Mouse (Mus musculus): Measurements from ENCODE around the gene Arid5b. TPM values are rescaled to one million over a fixed set of nuclear protein-coding genes. Genes with fewer than 3 reads are reported as not detected.

Gene Arid5b
- polyA plus RNA-seq, 1 experiment from 2014 or later: 18.9 TPM

- Histone ChIP-seq H3K36me3 (peaks cover 54% of the 10 kb centered on the region), H3K9ac (no peak overlapping the region), H3K9me3 (replicated peaks) (no peaks in the 10 kb centered on the region), H3K4me3 (no peak overlapping the region), H3K27me3 (replicated peaks) (no peaks in the 10 kb centered on the region), H3K4me2 (no peak overlapping the region), H3K4me1 (replicated peaks) (peaks cover 34% of the 10 kb centered on the region), H3K27ac (ENCODE audit: poor library complexity, severe bottlenecking) (no peak overlapping the region)
- ATAC-seq (ENCODE audit: insufficient number of reproducible peaks, low FRiP score): no peak
- WGBS: 77% methylated on average over 2 of the region's 2 CpGs
These were observed 157.3 kb downstream of the Arid5b start for GRCm38 (mm10) chr10:68121251-68121650.

DNA sequence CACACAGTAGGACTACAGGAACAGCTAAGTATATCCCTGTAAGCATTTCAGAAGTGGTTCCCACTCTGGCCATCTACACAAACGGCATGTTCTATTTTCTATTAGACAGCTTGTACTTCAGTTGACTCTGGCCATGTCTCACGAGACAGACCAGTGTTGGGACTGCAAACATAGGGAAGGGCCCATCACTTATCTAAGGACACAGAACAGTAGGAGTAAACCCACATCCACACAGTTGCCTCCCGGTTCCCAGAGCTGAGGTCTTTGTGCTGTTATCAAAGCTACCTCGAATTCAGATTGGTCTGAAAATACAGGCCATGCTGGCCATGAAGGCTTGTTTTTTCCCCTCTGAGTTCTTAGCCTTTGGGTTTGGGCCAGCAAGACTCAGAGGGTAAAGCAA is 158.5 kb downstream of the Arid5b start:
- WGBS: 42% methylated on average over 4 of the region's 4 CpGs
- Histone ChIP-seq H3K9ac (no peak overlapping the region), H3K4me1 (replicated peaks) (peaks cover 27% of the 10 kb centered on the region), H3K4me2 (no peak overlapping the region), H3K4me3 (no peak overlapping the region), H3K36me3 (peaks cover 60% of the 10 kb centered on the region), H3K27ac (ENCODE audit: poor library complexity, severe bottlenecking) (no peak overlapping the region), H3K27me3 (replicated peaks) (no peaks in the 10 kb centered on the region), H3K9me3 (replicated peaks) (no peaks in the 10 kb centered on the region)
- ATAC-seq (ENCODE audit: insufficient number of reproducible peaks, low FRiP score): no peak

DNA sequence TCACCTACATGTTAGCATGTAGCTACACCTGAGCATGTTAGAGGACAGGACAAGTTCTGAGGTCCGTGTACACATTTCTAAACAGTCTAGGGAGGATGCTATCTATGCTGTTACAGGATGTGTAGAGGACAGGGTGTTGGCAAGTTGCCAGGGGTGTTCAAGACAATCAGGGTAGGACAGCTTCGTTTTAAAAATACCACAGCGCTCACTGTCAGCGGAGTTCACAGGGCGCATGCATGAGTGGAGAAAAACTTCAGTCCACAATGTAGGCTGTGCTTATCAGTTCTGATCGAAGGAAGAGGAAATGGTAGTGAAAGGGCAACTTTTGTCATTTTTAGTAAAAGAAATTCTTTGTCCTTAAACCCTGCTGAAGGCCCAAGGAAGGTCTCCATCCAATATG is 159.3 kb downstream of the Arid5b start:
- Histone ChIP-seq H3K9me3 (replicated peaks) (no peaks in the 10 kb centered on the region), H3K36me3 (peaks cover 59% of the 10 kb centered on the region), H3K4me1 (replicated peaks) (peaks cover 26% of the 10 kb centered on the region), H3K4me2 (no peak overlapping the region), H3K27me3 (replicated peaks) (no peaks in the 10 kb centered on the region), H3K27ac (ENCODE audit: poor library complexity, severe bottlenecking) (no peak overlapping the region), H3K4me3 (no peak overlapping the region), H3K9ac (no peak overlapping the region)
- ATAC-seq (ENCODE audit: insufficient number of reproducible peaks, low FRiP score): peak; percentile 66; the same call in 1 of the 2 replicates
- WGBS: 15% methylated on average over 6 of the region's 6 CpGs

GRCm38 (mm10) chr10:68114955-68115354 is 163.6 kb downstream of the Arid5b start:
- ATAC-seq (ENCODE audit: insufficient number of reproducible peaks, low FRiP score): no peak
- no peak overlapping the region for H3K4me3 ChIP-seq
- H3K9ac ChIP-seq: no peak overlapping the region
- H3K4me1 ChIP-seq (replicated peaks): peaks cover 29% of the 10 kb centered on the region
- H3K27me3 ChIP-seq (replicated peaks): no peaks in the 10 kb centered on the region
- WGBS: 78% methylated on average over 3 of the region's 3 CpGs
- no peak overlapping the region for H3K4me2 ChIP-seq
- H3K27ac ChIP-seq (ENCODE audit: poor library complexity, severe bottlenecking): no peak overlapping the region
- H3K36me3 ChIP-seq: peaks cover 41% of the 10 kb centered on the region
- no peaks in the 10 kb centered on the region for H3K9me3 ChIP-seq (replicated peaks)

GRCm38 (mm10) chr10:68113645-68114044 is 164.9 kb downstream of the Arid5b start:
- Histone ChIP-seq H3K27me3 (replicated peaks) (no peaks in the 10 kb centered on the region), H3K9me3 (replicated peaks) (no peaks in the 10 kb centered on the region), H3K36me3 (peaks cover 49% of the 10 kb centered on the region), H3K4me2 (no peak overlapping the region), H3K9ac (no peak overlapping the region), H3K4me1 (replicated peaks) (peaks cover 19% of the 10 kb centered on the region), H3K27ac (ENCODE audit: poor library complexity, severe bottlenecking) (no peak overlapping the region), H3K4me3 (no peak overlapping the region)
- ATAC-seq (ENCODE audit: insufficient number of reproducible peaks, low FRiP score): no peak
- 91% methylated on average over 5 of the region's 5 CpGs for WGBS

GRCm38 (mm10) chr10:68112983-68113382 is 165.6 kb downstream of the Arid5b start:
- H3K36me3 ChIP-seq: peaks cover 47% of the 10 kb centered on the region
- ATAC-seq (ENCODE audit: insufficient number of reproducible peaks, low FRiP score): no peak

GRCm38 (mm10) chr10:68110607-68111006 is 167.9 kb downstream of the Arid5b start:
- Histone ChIP-seq H3K4me1 (replicated peaks) (peaks cover 28% of the 10 kb centered on the region), H3K4me3 (no peak overlapping the region), H3K4me2 (no peak overlapping the region), H3K27me3 (replicated peaks) (no peaks in the 10 kb centered on the region), H3K36me3 (peaks cover 37% of the 10 kb centered on the region), H3K9me3 (replicated peaks) (no peaks in the 10 kb centered on the region), H3K27ac (ENCODE audit: poor library complexity, severe bottlenecking) (peak overlapping the region; percentile 62; the same call in 1 of the 2 replicates), H3K9ac (no peak overlapping the region)
- WGBS: 51% methylated on average over 5 of the region's 5 CpGs
- ATAC-seq (ENCODE audit: insufficient number of reproducible peaks, low FRiP score): 0 out of 2 replicates have a peak, but pooled peaks have one; percentile 33

More at GRCm38 (mm10) chr10:68112983-68113382, 165.6 kb downstream of the Arid5b start:
- Histone ChIP-seq H3K27me3 (replicated peaks) (no peaks in the 10 kb centered on the region), H3K4me1 (replicated peaks) (peaks cover 19% of the 10 kb centered on the region), H3K4me2 (no peak overlapping the region), H3K4me3 (no peak overlapping the region), H3K27ac (ENCODE audit: poor library complexity, severe bottlenecking) (no peak overlapping the region), H3K9me3 (replicated peaks) (no peaks in the 10 kb centered on the region), H3K9ac (no peak overlapping the region)
- WGBS: 78% methylated on average over 8 of the region's 8 CpGs

GRCm38 (mm10) chr10:68110182-68110581 is 168.4 kb downstream of the Arid5b start:
- Histone ChIP-seq H3K4me1 (replicated peaks) (peaks cover 31% of the 10 kb centered on the region), H3K4me2 (no peak overlapping the region), H3K9me3 (replicated peaks) (no peaks in the 10 kb centered on the region), H3K4me3 (no peak overlapping the region), H3K36me3 (peaks cover 32% of the 10 kb centered on the region), H3K9ac (no peak overlapping the region), H3K27ac (ENCODE audit: poor library complexity, severe bottlenecking) (peak overlapping the region; percentile 62; the same call in 1 of the 2 replicates), H3K27me3 (replicated peaks) (no peaks in the 10 kb centered on the region)
- WGBS: 60% methylated on average over 8 of the region's 8 CpGs
- ATAC-seq (ENCODE audit: insufficient number of reproducible peaks, low FRiP score): no peak

GRCm38 (mm10) chr10:68109651-68110050 is 168.9 kb downstream of the Arid5b start:
- Histone ChIP-seq H3K9ac (no peak overlapping the region), H3K4me1 (replicated peaks) (peaks cover 35% of the 10 kb centered on the region), H3K36me3 (peaks cover 28% of the 10 kb centered on the region), H3K4me3 (no peak overlapping the region), H3K27ac (ENCODE audit: poor library complexity, severe bottlenecking) (no peak overlapping the region), H3K27me3 (replicated peaks) (no peaks in the 10 kb centered on the region), H3K4me2 (no peak overlapping the region), H3K9me3 (replicated peaks) (no peaks in the 10 kb centered on the region)
- ATAC-seq (ENCODE audit: insufficient number of reproducible peaks, low FRiP score): no peak
- 74% methylated on average over 1 of the region's 1 CpGs for WGBS

GRCm38 (mm10) chr10:68107716-68108115 is 170.8 kb downstream of the Arid5b start:
- WGBS: 85% methylated on average over 6 of the region's 6 CpGs
- Histone ChIP-seq H3K9me3 (replicated peaks) (no peaks in the 10 kb centered on the region), H3K27ac (ENCODE audit: poor library complexity, severe bottlenecking) (no peak overlapping the region), H3K4me3 (no peak overlapping the region), H3K36me3 (peaks cover 17% of the 10 kb centered on the region), H3K27me3 (replicated peaks) (no peaks in the 10 kb centered on the region), H3K4me2 (no peak overlapping the region), H3K4me1 (replicated peaks) (peaks cover 48% of the 10 kb centered on the region), H3K9ac (no peak overlapping the region)
- ATAC-seq (ENCODE audit: insufficient number of reproducible peaks, low FRiP score): no peak

DNA sequence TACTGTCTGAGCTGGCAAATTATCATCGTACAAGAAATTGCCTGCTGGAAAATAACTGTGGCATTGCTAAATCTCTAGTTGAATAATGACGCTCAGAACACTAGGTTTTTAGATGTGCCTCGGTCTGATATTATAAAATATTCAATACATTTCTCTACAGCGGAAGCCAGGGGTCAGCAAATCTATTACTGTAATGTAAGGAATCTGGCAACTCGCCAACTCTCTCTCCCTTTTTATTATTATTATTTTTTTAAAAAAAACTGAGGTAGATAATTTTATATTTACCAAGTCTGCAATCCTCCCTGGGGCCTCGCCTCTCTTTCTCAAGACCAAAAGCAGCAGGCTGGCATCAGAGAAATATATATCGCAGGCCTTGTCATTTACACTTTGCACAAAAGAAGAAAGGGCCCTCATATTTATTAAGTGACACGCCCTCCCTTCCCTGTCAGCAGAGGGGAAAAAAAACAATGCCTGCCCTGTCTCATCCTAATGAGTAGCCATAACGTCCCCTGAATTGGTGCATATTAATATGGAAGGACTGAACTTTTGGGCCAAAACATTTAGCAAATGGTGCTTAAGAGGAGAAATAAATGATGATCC is 172.1 kb downstream of the Arid5b start:
- Histone ChIP-seq H3K9me3 (replicated peaks) (no peaks in the 10 kb centered on the region), H3K4me3 (no peak overlapping the region), H3K4me1 (replicated peaks) (peaks cover 49% of the 10 kb centered on the region), H3K36me3 (peaks cover 22% of the 10 kb centered on the region), H3K27me3 (replicated peaks) (no peaks in the 10 kb centered on the region), H3K27ac (ENCODE audit: poor library complexity, severe bottlenecking) (peak overlapping the region; percentile 7; the same call in 1 of the 2 replicates), H3K9ac (no peak overlapping the region), H3K4me2 (no peak overlapping the region)
- WGBS: 75% methylated on average over 9 of the region's 9 CpGs
- no peak for ATAC-seq (ENCODE audit: insufficient number of reproducible peaks, low FRiP score)

Measured in heart, embryonic 12.5 days (tissue).